Mouse (Mus musculus): ENCODE measurements at regions not wholly inside any gene's neighbourhood (a gene's known extent, or its start where the extent isn't known, plus 50 kb on each side); places are given as distances from the start of the nearest gene placed in this dataset.

GRCm38 (mm10) chr6:6290427-6290826, 73.5 kb upstream of the Slc25a13 start:
- Histone ChIP-seq H3K4me2 (ENCODE audit: low read length) (no peak overlapping the region), H3K4me3 (ENCODE audit: low read depth, low read length) (no peak overlapping the region), H3K9me3 (replicated peaks; ENCODE audit: control insufficient read depth, low read length, poor library complexity, severe bottlenecking) (no peaks in the 10 kb centered on the region), H3K27me3 (ENCODE audit: control insufficient read depth, insufficient read depth, low read depth, low read length) (no peaks in the 10 kb centered on the region), H3K9ac (ENCODE audit: low read depth, low read length) (no peak overlapping the region), H3K36me3 (ENCODE audit: control insufficient read depth, insufficient read depth, low read length) (no peaks in the 10 kb centered on the region), H3K4me1 (ENCODE audit: control insufficient read depth, insufficient read depth, low read length) (no peaks in the 10 kb centered on the region), H3K27ac (ENCODE audit: low read length) (no peak overlapping the region)
- 94% methylated on average over 7 of the region's 7 CpGs for WGBS
- ATAC-seq: no peak

- Histone ChIP-seq H3K36me3 (ENCODE audit: control insufficient read depth, insufficient read depth, low read length) (no peaks in the 10 kb centered on the region), H3K27me3 (ENCODE audit: control insufficient read depth, insufficient read depth, low read depth, low read length) (no peaks in the 10 kb centered on the region), H3K4me2 (ENCODE audit: low read length) (no peak overlapping the region), H3K4me1 (ENCODE audit: control insufficient read depth, insufficient read depth, low read length) (no peaks in the 10 kb centered on the region), H3K9me3 (replicated peaks; ENCODE audit: control insufficient read depth, low read length, poor library complexity, severe bottlenecking) (no peaks in the 10 kb centered on the region), H3K9ac (ENCODE audit: low read depth, low read length) (no peak overlapping the region), H3K27ac (ENCODE audit: low read length) (no peak overlapping the region), H3K4me3 (ENCODE audit: low read depth, low read length) (no peak overlapping the region)
- no peak for ATAC-seq
- WGBS: 32% methylated on average over 6 of the region's 6 CpGs
Measured at GRCm38 (mm10) chr6:6289806-6290205, 72.8 kb upstream of the Slc25a13 start.

- no peaks in the 10 kb centered on the region; the same call in 1 of the 2 replicates for H3K9me3 ChIP-seq (replicated peaks; ENCODE audit: control insufficient read depth, low read length, poor library complexity, severe bottlenecking)
- no peaks in the 10 kb centered on the region for H3K27me3 ChIP-seq (ENCODE audit: control insufficient read depth, insufficient read depth, low read depth, low read length)
- no peak overlapping the region for H3K4me2 ChIP-seq (ENCODE audit: low read length)
- no peaks in the 10 kb centered on the region for H3K4me1 ChIP-seq (ENCODE audit: control insufficient read depth, insufficient read depth, low read length)
- no peak overlapping the region for H3K27ac ChIP-seq (ENCODE audit: low read length)
- WGBS: 93% methylated on average over 17 of the region's 17 CpGs
- no peak overlapping the region for H3K4me3 ChIP-seq (ENCODE audit: low read depth, low read length)
- H3K9ac ChIP-seq (ENCODE audit: low read depth, low read length): no peak overlapping the region
- ATAC-seq: no peak
- H3K36me3 ChIP-seq (ENCODE audit: control insufficient read depth, insufficient read depth, low read length): no peaks in the 10 kb centered on the region
Measured at GRCm38 (mm10) chr6:6280812-6281568, 64.0 kb upstream of the Slc25a13 start.

- Histone ChIP-seq H3K4me2 (ENCODE audit: low read length) (no peak overlapping the region), H3K27me3 (ENCODE audit: control insufficient read depth, insufficient read depth, low read depth, low read length) (no peaks in the 10 kb centered on the region), H3K4me1 (ENCODE audit: control insufficient read depth, insufficient read depth, low read length) (no peaks in the 10 kb centered on the region), H3K9me3 (replicated peaks; ENCODE audit: control insufficient read depth, low read length, poor library complexity, severe bottlenecking) (no peaks in the 10 kb centered on the region; the same call in 1 of the 2 replicates), H3K9ac (ENCODE audit: low read depth, low read length) (no peak overlapping the region), H3K36me3 (ENCODE audit: control insufficient read depth, insufficient read depth, low read length) (no peaks in the 10 kb centered on the region), H3K4me3 (ENCODE audit: low read depth, low read length) (no peak overlapping the region), H3K27ac (ENCODE audit: low read length) (no peak overlapping the region)
- no peak for ATAC-seq
- WGBS: 82% methylated on average over 6 of the region's 6 CpGs
Measured at GRCm38 (mm10) chr6:6279646-6280045, 62.7 kb upstream of the Slc25a13 start.

- no peak overlapping the region for H3K4me3 ChIP-seq (ENCODE audit: low read depth, low read length)
- 40% methylated on average over 2 of the region's 2 CpGs for WGBS
Measured at GRCm38 (mm10) chr6:6270545-6270944, 53.6 kb upstream of the Slc25a13 start.

More at GRCm38 (mm10) chr6:6270545-6270944, 53.6 kb upstream of the Slc25a13 start:
- H3K9ac ChIP-seq (ENCODE audit: low read depth, low read length): no peak overlapping the region
- no peak overlapping the region for H3K27ac ChIP-seq (ENCODE audit: low read length)
- no peaks in the 10 kb centered on the region for H3K4me1 ChIP-seq (ENCODE audit: control insufficient read depth, insufficient read depth, low read length)
- no peaks in the 10 kb centered on the region for H3K36me3 ChIP-seq (ENCODE audit: control insufficient read depth, insufficient read depth, low read length)
- H3K27me3 ChIP-seq (ENCODE audit: control insufficient read depth, insufficient read depth, low read depth, low read length): no peaks in the 10 kb centered on the region
- no peak for ATAC-seq
- no peak overlapping the region for H3K4me2 ChIP-seq (ENCODE audit: low read length)
- no peaks in the 10 kb centered on the region for H3K9me3 ChIP-seq (replicated peaks; ENCODE audit: control insufficient read depth, low read length, poor library complexity, severe bottlenecking)
